Mouse (Mus musculus) bone marrow macrophage, adult 2 months (primary cell): ENCODE data around the gene BC005624.

Experiments
- CTCF ChIP-seq: IDR thresholded peaks from 2 replicates; pipeline ENCODE4 v1.5.1; 2012; ENCODE audit warnings: low read depth, mild to moderate bottlenecking, low read length, moderate library complexity
- POLR2A ChIP-seq: IDR thresholded peaks from 2 replicates; pipeline ENCODE4 v1.6.1; 2012; ENCODE audit warnings: mild to moderate bottlenecking, low read depth, low read length, borderline replicate concordance

DNA sequence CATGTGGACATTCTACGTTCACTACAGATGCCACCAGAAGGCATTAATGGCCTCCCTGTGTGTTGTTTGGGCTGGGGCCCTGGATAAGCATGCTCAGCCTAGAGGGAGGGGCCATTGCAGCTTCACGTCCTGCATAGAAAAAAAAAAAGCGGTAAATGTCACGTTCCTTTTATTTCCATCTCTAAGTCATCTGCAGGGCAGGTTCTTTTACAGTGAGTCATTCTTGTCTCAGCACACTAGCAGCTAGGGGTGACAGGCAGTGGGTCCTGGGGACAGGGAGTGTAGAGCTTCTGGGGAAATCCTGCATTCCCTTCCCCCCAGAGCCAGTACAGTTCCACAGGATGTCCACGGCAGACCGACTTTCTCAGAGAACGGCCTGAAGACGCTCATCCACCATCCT, 44.6 kb upstream of the BC005624 start:
- no peak for TF ChIP-seq POLR2A
- no peak for TF ChIP-seq CTCF
